Mouse (Mus musculus) MEL (cell line): ENCODE data around the gene Rp9. TPM values are rescaled to one million over a fixed set of nuclear protein-coding genes. Genes with fewer than 3 reads are reported as not detected.
A peak's percentile ranks its signal among the peaks of the same experiment; 100 is the strongest.

Experiments
- DNase-seq: peaks from one replicate; pipeline ENCODE4 v3.0.0; 2011; ENCODE audit warnings: low read depth, low spot score
- H3K27ac ChIP-seq: 2 replicates; pipeline ENCODE4 v1.5.1; 2012; ENCODE audit warnings: low read depth, mild to moderate bottlenecking, control low read depth, low read length, moderate library complexity; ENCODE audit not compliant: control insufficient read depth
- H3K27me3 ChIP-seq, 2 experiments: fragments of 150-350 bp in 1 of 2; sonication (generic) in 1 of 2; 2 replicates each; pipeline ENCODE4 v1.6.1; 2012; ENCODE audit warnings: low read length in 2 of 2, mild to moderate bottlenecking in 2 of 2, improper control_type of control experiment in 1 of 2, moderate library complexity in 1 of 2; ENCODE audit not compliant: insufficient read depth in 2 of 2, control insufficient read depth in 1 of 2
- H3K36me3 ChIP-seq, 2 experiments: 2 replicates each; pipeline ENCODE4 v1.6.1; 2012 to 2014; ENCODE audit warnings: low read length in 2 of 2, improper control_type of control experiment in 1 of 2, inconsistent platforms in 1 of 2, mild to moderate bottlenecking in 1 of 2; ENCODE audit not compliant: insufficient read depth in 2 of 2, control insufficient read depth in 1 of 2
- H3K4me1 ChIP-seq, 2 experiments: fragments of 150-350 bp in 1 of 2; sonication (generic) in 1 of 2; 2 replicates each; pipeline ENCODE4 v1.6.1; 2012; ENCODE audit warnings: low read length in 2 of 2, improper control_type of control experiment in 1 of 2, mild to moderate bottlenecking in 1 of 2; ENCODE audit not compliant: insufficient read depth in 2 of 2, control insufficient read depth in 1 of 2
- H3K4me3 ChIP-seq, 2 experiments: fragments of 150-350 bp in 1 of 2; sonication (generic) in 1 of 2; 2 replicates each; pipeline ENCODE4 v1.5.1; 2012; ENCODE audit warnings: low read depth in 2 of 2, low read length in 2 of 2, mild to moderate bottlenecking in 2 of 2, moderate library complexity in 2 of 2, control low read depth in 1 of 2, improper control_type of control experiment in 1 of 2; ENCODE audit not compliant: control insufficient read depth in 1 of 2, insufficient read depth in 1 of 2
- H3K79me2 ChIP-seq: 2 replicates; pipeline ENCODE4 v1.6.1; 2012; ENCODE audit warnings: mild to moderate bottlenecking, low read length, moderate library complexity; ENCODE audit not compliant: control insufficient read depth, poor library complexity, insufficient read depth
- H3K9ac ChIP-seq: 2 replicates; pipeline ENCODE4 v1.6.1; 2012; ENCODE audit warnings: low read depth, mild to moderate bottlenecking, control low read depth, low read length, moderate library complexity; ENCODE audit not compliant: control insufficient read depth, poor library complexity, severe bottlenecking
- H3K9me3 ChIP-seq: fragments of 150-350 bp; sonication (generic); replicated peaks from 2 replicates; pipeline ENCODE4 v1.6.1; 2012; ENCODE audit warnings: mild to moderate bottlenecking, low read length, improper control_type of control experiment, moderate library complexity; ENCODE audit not compliant: insufficient read depth
- CHD2 ChIP-seq: IDR thresholded peaks from 2 replicates; pipeline ENCODE4 v1.6.1; 2011; ENCODE audit warnings: low read length, improper control_type of control experiment
- CTCF ChIP-seq, 3 experiments: IDR thresholded peaks in 2 of 3; conservative IDR thresholded peaks in 1 of 3; 2 replicates each; pipeline ENCODE4 v1.5.1; 2011 to 2012; ENCODE audit warnings: low read length in 3 of 3, low read depth in 2 of 3, mild to moderate bottlenecking in 2 of 3, improper control_type of control experiment in 1 of 3, inconsistent platforms in 1 of 3, mixed read lengths in 1 of 3, moderate library complexity in 1 of 3; ENCODE audit not compliant: control insufficient read depth in 1 of 3, insufficient read depth in 1 of 3, poor library complexity in 1 of 3, severe bottlenecking in 1 of 3
- EP300 ChIP-seq, 2 experiments: IDR thresholded peaks; 2 replicates each; pipeline ENCODE4 v1.6.1; 2011; ENCODE audit warnings: improper control_type of control experiment in 2 of 2, low read length in 2 of 2, low read depth in 1 of 2, mild to moderate bottlenecking in 1 of 2
- GABPA ChIP-seq: IDR thresholded peaks from 2 replicates; pipeline ENCODE4 v1.6.1; 2012; ENCODE audit warnings: low read depth, mild to moderate bottlenecking, inconsistent platforms, low read length, improper control_type of control experiment, moderate library complexity
- MAFK ChIP-seq: IDR thresholded peaks from 2 replicates; pipeline ENCODE4 v1.6.1; 2011; ENCODE audit warnings: low read depth, mild to moderate bottlenecking, low read length, improper control_type of control experiment, borderline replicate concordance
- MAX ChIP-seq: IDR thresholded peaks from 2 replicates; pipeline ENCODE4 v1.6.1; 2011; ENCODE audit warnings: low read length, improper control_type of control experiment
- MXI1 ChIP-seq: IDR thresholded peaks from 2 replicates; pipeline ENCODE4 v1.6.1; 2011; ENCODE audit warnings: mild to moderate bottlenecking, low read depth, low read length, improper control_type of control experiment
- NRF1 ChIP-seq: IDR thresholded peaks from 2 replicates; pipeline ENCODE4 v1.6.1; 2014; ENCODE audit warnings: low read depth, mild to moderate bottlenecking, inconsistent platforms, low read length, improper control_type of control experiment, moderate library complexity; ENCODE audit not compliant: poor library complexity, insufficient read depth, severe bottlenecking
- POLR2A ChIP-seq, 2 experiments: IDR thresholded peaks; 2 replicates each; pipeline ENCODE4 v1.6.1; 2011 to 2012; ENCODE audit warnings: low read length in 2 of 2, mild to moderate bottlenecking in 2 of 2, control low read depth in 1 of 2, improper control_type of control experiment in 1 of 2, low read depth in 1 of 2, moderate library complexity in 1 of 2; ENCODE audit not compliant: control insufficient read depth in 1 of 2, insufficient read depth in 1 of 2, poor library complexity in 1 of 2
- RAD21 ChIP-seq: IDR thresholded peaks from 2 replicates; pipeline ENCODE4 v1.6.1; 2011; ENCODE audit warnings: mild to moderate bottlenecking, low read depth, low read length, improper control_type of control experiment
- RCOR1 ChIP-seq: IDR thresholded peaks from 2 replicates; pipeline ENCODE4 v1.6.1; 2012; ENCODE audit warnings: low read depth, mild to moderate bottlenecking, inconsistent platforms, low read length, improper control_type of control experiment
- SMC3 ChIP-seq: IDR thresholded peaks from 2 replicates; pipeline ENCODE4 v1.6.1; 2011; ENCODE audit warnings: low read depth, low read length, improper control_type of control experiment
- TAL1 ChIP-seq: IDR thresholded peaks from 2 replicates; pipeline ENCODE4 v1.6.1; 2012; ENCODE audit warnings: mild to moderate bottlenecking, inconsistent platforms, low read length, moderate library complexity, mixed read lengths
- USF2 ChIP-seq, 2 experiments: IDR thresholded peaks; 2 replicates each; pipeline ENCODE4 v1.6.1; 2011 to 2012; ENCODE audit warnings: improper control_type of control experiment in 2 of 2, low read length in 2 of 2, borderline replicate concordance in 1 of 2, inconsistent platforms in 1 of 2, low read depth in 1 of 2, mild to moderate bottlenecking in 1 of 2; ENCODE audit not compliant: insufficient read depth in 1 of 2
- ZC3H11A ChIP-seq: IDR thresholded peaks from 2 replicates; pipeline ENCODE4 v1.6.1; 2012; ENCODE audit warnings: low read depth, mild to moderate bottlenecking, inconsistent platforms, low read length, improper control_type of control experiment
- ZNF384 ChIP-seq: IDR thresholded peaks from 2 replicates; pipeline ENCODE4 v1.6.1; 2012; ENCODE audit warnings: low read depth, mild to moderate bottlenecking, inconsistent platforms, low read length, improper control_type of control experiment
- polyA plus RNA-seq, 2 experiments: library from polyadenylated mRNA; stranded (reverse) in 1 of 2; unstranded in 1 of 2; fragments of >175 nt in 1 of 2; fragments of >200 nt in 1 of 2; gene quantifications; 2 replicates each; pipeline versions ENCODE4 v1.2.1 to v1.2.4; 2012; ENCODE audit warnings: low replicate concordance in 2 of 2, low read depth in 1 of 2; ENCODE audit not compliant: insufficient read length in 2 of 2, insufficient read depth in 1 of 2, missing spikeins in 1 of 2
- total RNA-seq: library from RNA; depleted of rRNA; stranded (reverse); fragments of 300-350 nt; gene quantifications from 2 replicates; pipeline ENCODE4 v1.2.3, GENCODE M21; 2012

The Rp9 gene
- total and polyA plus RNA-seq, 3 experiments, result 225 to 417 (median 405) TPM

DNA sequence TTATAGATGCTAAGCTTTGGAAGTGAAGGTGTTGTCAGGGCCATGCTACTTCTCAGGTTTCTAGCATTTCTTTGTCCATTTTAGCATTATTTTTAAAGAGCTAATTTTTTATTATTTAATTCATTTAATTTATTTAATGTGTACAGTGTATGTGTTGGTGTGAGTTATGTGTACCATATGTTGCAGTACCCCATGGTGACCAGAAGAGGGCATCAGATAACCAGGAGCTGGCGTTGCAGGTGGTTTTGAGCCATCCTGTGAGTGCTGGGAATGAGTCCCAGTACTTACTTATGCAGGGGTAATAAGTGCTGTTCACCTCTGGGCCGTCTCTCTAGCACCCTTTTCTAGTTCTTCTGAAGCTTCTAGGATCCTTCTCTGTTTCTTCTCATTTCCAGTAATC is 25.6 kb upstream of the Rp9 start:
- H3K9me3 ChIP-seq, result no peaks in the 10 kb centered on the region
- no peak overlapping the region for H3K4me3 ChIP-seq
- H3K36me3 ChIP-seq, result peaks cover 0 to 7% of the 10 kb centered on the region in 2 experiments; a peak in 2 of 4 replicates
- no peak overlapping the region for H3K27ac ChIP-seq
- TF ChIP-seq CTCF (IDR thresholded peaks at IDR 0.05 in 2 of 3, conservative IDR thresholded peaks at IDR 0.05 in 1 of 3; ENCODE audit: control insufficient read depth in 1 of 3, insufficient read depth in 1 of 3, low read depth in 2 of 3, low read length in 3 of 3, poor library complexity in 1 of 3, severe bottlenecking in 1 of 3) (peak; percentile 66 to 91 (median 75)), EP300 (IDR thresholded peaks at IDR 0.05; ENCODE audit: low read depth in 1 of 2, low read length in 2 of 2) (no peak), SMC3 (no peak; the same call in 1 of the 2 replicates), RCOR1 (no peak), RAD21 (peak; percentile 34)
- no peak overlapping the region for H3K9ac ChIP-seq
- H3K79me2 ChIP-seq, result no peaks in the 10 kb centered on the region
- H3K4me1 ChIP-seq, result peaks cover 8 to 11% of the 10 kb centered on the region in 2 experiments
- H3K27me3 ChIP-seq, result no peaks in the 10 kb centered on the region
- peak; percentile 53 for DNase-seq

DNA sequence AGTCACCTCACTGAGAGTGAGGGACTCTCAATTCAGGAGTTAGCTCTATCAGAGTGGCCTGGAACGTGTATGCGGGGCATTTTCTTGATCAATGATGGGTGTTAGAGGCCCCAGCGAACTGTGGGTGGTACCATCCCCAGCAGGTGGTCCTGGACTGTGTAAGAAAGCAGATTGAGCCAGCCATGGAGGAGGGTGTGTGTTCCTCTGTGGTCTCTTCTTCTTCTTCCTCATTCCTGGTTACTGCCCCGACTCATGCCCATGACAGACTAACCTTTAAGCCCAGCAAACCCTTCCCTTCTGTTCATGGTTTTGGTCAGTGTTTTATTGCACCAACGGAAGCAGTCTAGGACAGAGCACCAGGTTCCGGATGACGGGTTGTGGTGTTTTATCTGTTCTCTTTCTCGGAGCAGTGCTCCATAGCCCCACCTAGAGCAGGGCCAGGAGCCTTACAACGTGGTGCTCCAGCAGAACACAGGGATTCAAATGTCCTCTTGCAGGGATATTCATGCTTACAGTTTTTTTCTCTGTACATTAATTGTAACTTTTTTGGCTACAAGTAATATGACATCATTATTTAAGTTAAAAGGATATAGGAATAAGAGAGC is 24.8 kb upstream of the Rp9 start:
- H3K79me2 ChIP-seq, result no peaks in the 10 kb centered on the region
- peak; percentile 50 for DNase-seq
- peaks cover 0 to 7% of the 10 kb centered on the region in 2 experiments; a peak in 2 of 4 replicates for H3K36me3 ChIP-seq
- no peaks in the 10 kb centered on the region for H3K9me3 ChIP-seq
- H3K4me1 ChIP-seq, result peaks cover 8 to 11% of the 10 kb centered on the region in 2 experiments
- no peak overlapping the region for H3K4me3 ChIP-seq
- H3K27ac ChIP-seq, result no peak overlapping the region
- no peaks in the 10 kb centered on the region for H3K27me3 ChIP-seq
- TF ChIP-seq CHD2 (no peak), EP300 (IDR thresholded peaks at IDR 0.05; ENCODE audit: low read depth in 1 of 2, low read length in 2 of 2) (no peak), MAX (0 out of 2 replicates have a peak, but pooled peaks have one; percentile 12), CTCF (IDR thresholded peaks at IDR 0.05 in 2 of 3, conservative IDR thresholded peaks at IDR 0.05 in 1 of 3; ENCODE audit: control insufficient read depth in 1 of 3, insufficient read depth in 1 of 3, low read depth in 2 of 3, low read length in 3 of 3, poor library complexity in 1 of 3, severe bottlenecking in 1 of 3) (peak; percentile 15 to 48 (median 34); a peak in 5 of 6 replicates), GABPA (no peak), NRF1 (0 out of 2 replicates have a peak, but pooled peaks have one; percentile 17)
- H3K9ac ChIP-seq, result no peak overlapping the region

GRCm38 (mm10) chr9:22488963-22489362 is 19.4 kb upstream of the Rp9 start:
- Histone ChIP-seq H3K36me3 (no peaks in the 10 kb centered on the region; a peak in 1 of 4 replicates), H3K4me1 (peaks cover 0 to 8% of the 10 kb centered on the region in 2 experiments; a peak in 1 of 4 replicates), H3K9ac (no peak overlapping the region), H3K27ac (no peak overlapping the region), H3K9me3 (no peaks in the 10 kb centered on the region), H3K27me3 (no peaks in the 10 kb centered on the region), H3K79me2 (no peaks in the 10 kb centered on the region), H3K4me3 (no peak overlapping the region)
- TF ChIP-seq TAL1 (no peak), USF2 (IDR thresholded peaks at IDR 0.05; ENCODE audit: borderline replicate concordance in 1 of 2, insufficient read depth in 1 of 2, low read depth in 1 of 2, low read length in 2 of 2) (no peak), ZC3H11A (no peak), POLR2A (IDR thresholded peaks at IDR 0.05; ENCODE audit: control insufficient read depth in 1 of 2, insufficient read depth in 1 of 2, low read depth in 1 of 2, low read length in 2 of 2, poor library complexity in 1 of 2) (no peak), MAFK (no peak), MXI1 (no peak), ZNF384 (no peak), RCOR1 (no peak)
- no peak for DNase-seq
